In genomic region chr12:40199795-40200402, GRCm38 (mm10) we compare ENCODE assay signal across 8 mouse cellular contexts. TPM values are rescaled to one million over a fixed set of nuclear protein-coding genes. Genes with fewer than 3 reads are reported as not detected.
DNase-seq lines count a peak whose midpoint lies in the region; ATAC-seq lines count a peak whose summit lies in the region.
"Had no signal": no experiment of that assay in that cellular context is flagged by ENCODE, and none has a peak within 500 bp of the region (broad histone marks: within the 10 kb centered on the region; RNA-seq: fewer than 3 reads in every experiment).

No protein-coding gene starts in this region.

- DNase-seq in R1 (ENCODE audit: low read depth, low spot score): peak; percentile 77
- DNase-seq in cerebellum, adult 8-10 months: peak; percentile 58
- DNase-seq in frontal cortex, postnatal 25 days (ENCODE audit: low spot score in 2 of 2): peak; percentile 53 to 66
- peak; percentile 72 to 86 for DNase-seq in layer of hippocampus, postnatal 14 days (ENCODE audit: low spot score in 2 of 2)
- peak; percentile 69 for DNase-seq in right cerebral cortex, postnatal 25 days

- H3K4me1 ChIP-seq in hindbrain, embryonic 13.5 days (replicated peaks): no peaks in the 10 kb centered on the region
- H3K4me1 ChIP-seq: liver, embryonic 15.5 days had no signal

- H3K27me3 ChIP-seq in hindbrain, embryonic 13.5 days: no peaks in the 10 kb centered on the region
- H3K27me3 ChIP-seq: liver, embryonic 15.5 days had no signal

- no peak overlapping the region for H3K9ac ChIP-seq in hindbrain, embryonic 13.5 days
- H3K9ac ChIP-seq: liver, embryonic 15.5 days had no signal

- peaks cover 29% of the 10 kb centered on the region for H3K36me3 ChIP-seq in hindbrain, embryonic 13.5 days

- ATAC-seq in hindbrain, embryonic 13.5 days (ENCODE audit: low FRiP score): 0 out of 2 replicates have a peak, but pooled peaks have one; percentile 10
- peak; percentile 83 for ATAC-seq in megakaryocyte, adult 5-6 weeks (ENCODE audit: poor library complexity, severe bottlenecking)

- no peaks in the 10 kb centered on the region for H3K9me3 ChIP-seq in hindbrain, embryonic 13.5 days
- H3K9me3 ChIP-seq: liver, embryonic 15.5 days had no signal

- no peak overlapping the region for H3K27ac ChIP-seq in hindbrain, embryonic 13.5 days
- H3K27ac ChIP-seq: liver, embryonic 15.5 days had no signal

- H3K4me2 ChIP-seq in hindbrain, embryonic 13.5 days: no peak overlapping the region
- H3K4me2 ChIP-seq: liver, embryonic 15.5 days had no signal

- WGBS in hindbrain, embryonic 13.5 days: 51% methylated on average over 7 of the region's 7 CpGs

- no peak overlapping the region for H3K4me3 ChIP-seq in hindbrain, embryonic 13.5 days
- H3K4me3 ChIP-seq: liver, embryonic 15.5 days had no signal

RNA-seq across cellular contexts. Expression of gene Lsmem1, which starts 0.6 kb away (rescaled TPM):
- polyA plus RNA-seq in hindbrain, embryonic 13.5 days (2015; fragmentation: Nextera tagmentation; extraction: Ambion mirVana): 0.18 TPM in 1 of 2 replicates, not detected in the other
- total RNA-seq in layer of hippocampus, postnatal 14 days (2021): under 1 TPM; 0.25 to 0.86 TPM
- not detected in 2 replicates for total RNA-seq in megakaryocyte, adult 5-6 weeks (2015)
- total RNA-seq in megakaryocyte, adult 5-6 weeks (2017): 0.26 TPM in 1 of 2 replicates, not detected in the other

RNA-seq across cellular contexts. Expression of gene Ifrd1, which starts 48.4 kb away (rescaled TPM):
- 164 TPM in 2 replicates for polyA plus RNA-seq in hindbrain, embryonic 13.5 days (2015; fragmentation: Nextera tagmentation; extraction: Ambion mirVana)
- 10 to 100 TPM; 85.2 to 96.9 TPM for total RNA-seq in layer of hippocampus, postnatal 14 days (2021)
- 135 and 150 TPM in 2 replicates for total RNA-seq in megakaryocyte, adult 5-6 weeks (2015)
- 99.7 and 100 TPM in 2 replicates for total RNA-seq in megakaryocyte, adult 5-6 weeks (2017)
